In genomic region chr8:111582386-111582785, GRCm38 (mm10) we compare ENCODE assay signal across 17 mouse cellular contexts. TPM values are rescaled to one million over a fixed set of nuclear protein-coding genes. Genes with fewer than 3 reads are reported as not detected.
DNase-seq lines count a peak whose midpoint lies in the region; ATAC-seq and TF ChIP-seq lines count a peak whose summit lies in the region.
"Had no signal": no experiment of that assay in that cellular context is flagged by ENCODE, and none has a peak within 500 bp of the region (broad histone marks: within the 10 kb centered on the region; RNA-seq: fewer than 3 reads in every experiment).

No protein-coding gene starts in this region.

- H3K36me3 ChIP-seq in forebrain, postnatal 0 days (ENCODE audit: insufficient read depth) = no peaks in the 10 kb centered on the region; the same call in 1 of the 2 replicates
- H3K36me3 ChIP-seq in forebrain, embryonic 13.5 days (ENCODE audit: poor library complexity, severe bottlenecking) = peaks cover 4% of the 10 kb centered on the region; the same call in 1 of the 2 replicates
- H3K36me3 ChIP-seq in testis, adult 2 months (ENCODE audit: control insufficient read depth, insufficient read depth, low read length) = no peaks in the 10 kb centered on the region
- H3K36me3 ChIP-seq in stomach, postnatal 0 days (ENCODE audit: control insufficient read depth, insufficient read depth, low read length) = no peaks in the 10 kb centered on the region
- H3K36me3 ChIP-seq: intestine, embryonic 15.5 days; liver, embryonic 13.5 days; lung, embryonic 15.5 days had no signal

- TF ChIP-seq POLR2A in testis, adult 2 months (IDR thresholded peaks at IDR 0.05; ENCODE audit: control insufficient read depth, low read depth, low read length) = no peak
- TF ChIP-seq POLR2A in brain, embryonic 14.5 days (IDR thresholded peaks at IDR 0.05; ENCODE audit: borderline replicate concordance, extremely low read depth, insufficient read depth, insufficient read length, poor library complexity, severe bottlenecking) = no peak

- peak overlapping the region; percentile 59; the same call in 1 of the 2 replicates for H3K27ac ChIP-seq in forebrain, postnatal 0 days (ENCODE audit: low read depth, low read length)
- H3K27ac ChIP-seq in forebrain, embryonic 13.5 days = no peak overlapping the region
- H3K27ac ChIP-seq in testis, adult 2 months (ENCODE audit: control insufficient read depth, insufficient read depth, low read depth, low read length) = peak overlapping the region; percentile 29
- H3K27ac ChIP-seq in stomach, postnatal 0 days (replicated peaks) = 0 out of 2 replicates have a peak overlapping the region, but pooled peaks have one; percentile 35
- H3K27ac ChIP-seq: embryonic facial prominence, embryonic 10.5 days; hindbrain, embryonic 10.5 days; intestine, embryonic 15.5 days; kidney, embryonic 15.5 days; liver, embryonic 13.5 days; lung, embryonic 15.5 days had no signal

- WGBS in forebrain, postnatal 0 days = 40% methylated on average over 3 of the region's 3 CpGs
- WGBS in forebrain, embryonic 13.5 days = 63% methylated on average over 3 of the region's 3 CpGs
- 26% methylated on average over 3 of the region's 3 CpGs for WGBS in stomach, postnatal 0 days

- H3K9ac ChIP-seq in forebrain, postnatal 0 days = no peak overlapping the region
- no peak overlapping the region for H3K9ac ChIP-seq in forebrain, embryonic 13.5 days
- H3K9ac ChIP-seq in stomach, postnatal 0 days (ENCODE audit: low read length) = no peak overlapping the region
- H3K9ac ChIP-seq: intestine, embryonic 15.5 days; kidney, embryonic 15.5 days; liver, embryonic 13.5 days; lung, embryonic 15.5 days had no signal

- H3K4me1 ChIP-seq in forebrain, postnatal 0 days (ENCODE audit: insufficient read depth) = no peaks in the 10 kb centered on the region
- peaks cover 22% of the 10 kb centered on the region; the same call in 1 of the 2 replicates for H3K4me1 ChIP-seq in forebrain, embryonic 13.5 days
- peaks cover 2% of the 10 kb centered on the region; the same call in 1 of the 2 replicates for H3K4me1 ChIP-seq in testis, adult 2 months (ENCODE audit: control insufficient read depth, insufficient read depth, low read length)
- no peaks in the 10 kb centered on the region for H3K4me1 ChIP-seq in stomach, postnatal 0 days (replicated peaks; ENCODE audit: control insufficient read depth, insufficient read depth)
- H3K4me1 ChIP-seq: embryonic facial prominence, embryonic 10.5 days; hindbrain, embryonic 10.5 days; intestine, embryonic 15.5 days; kidney, embryonic 15.5 days; lung, embryonic 15.5 days had no signal

- H3K4me3 ChIP-seq in forebrain, postnatal 0 days (ENCODE audit: low read depth, low read length) = no peak overlapping the region
- no peak overlapping the region for H3K4me3 ChIP-seq in forebrain, embryonic 13.5 days
- peak overlapping the region; percentile 21; the same call in 1 of the 2 replicates for H3K4me3 ChIP-seq in testis, adult 2 months (ENCODE audit: control insufficient read depth, low read depth, low read length)
- no peak overlapping the region for H3K4me3 ChIP-seq in stomach, postnatal 0 days (ENCODE audit: low read depth, low read length)
- H3K4me3 ChIP-seq: embryonic facial prominence, embryonic 10.5 days; hindbrain, embryonic 10.5 days; intestine, embryonic 15.5 days; kidney, embryonic 15.5 days; liver, embryonic 13.5 days; lung, embryonic 15.5 days had no signal

- no peak for TF ChIP-seq CTCF in forebrain, postnatal 0 days (IDR thresholded peaks at IDR 0.05; ENCODE audit: low read depth)
- TF ChIP-seq CTCF in testis, adult 2 months (IDR thresholded peaks at IDR 0.05; ENCODE audit: control insufficient read depth, insufficient read depth, insufficient replicate concordance, low read depth, low read length) = no peak
- TF ChIP-seq CTCF in brain, embryonic 14.5 days (IDR thresholded peaks at IDR 0.05; ENCODE audit: borderline replicate concordance, extremely low read depth, insufficient read depth, insufficient read length) = no peak
- TF ChIP-seq CTCF in stomach, postnatal 0 days (IDR thresholded peaks at IDR 0.05; ENCODE audit: low read depth) = no peak

- no peak overlapping the region for H3K4me2 ChIP-seq in forebrain, postnatal 0 days (ENCODE audit: low read depth)
- H3K4me2 ChIP-seq in forebrain, embryonic 13.5 days = no peak overlapping the region
- no peak overlapping the region for H3K4me2 ChIP-seq in stomach, postnatal 0 days (replicated peaks; ENCODE audit: low read depth)
- H3K4me2 ChIP-seq: intestine, embryonic 15.5 days; kidney, embryonic 15.5 days; liver, embryonic 13.5 days; lung, embryonic 15.5 days had no signal

- peak; percentile 58; the same call in 1 of the 2 replicates for ATAC-seq in forebrain, postnatal 0 days
- no peak for ATAC-seq in forebrain, embryonic 13.5 days
- no peak for ATAC-seq in stomach, postnatal 0 days (ENCODE audit: low FRiP score, low TSS enrichment)
- ATAC-seq: intestine, embryonic 15.5 days; Patski had no signal

- H3K9me3 ChIP-seq in forebrain, postnatal 0 days (ENCODE audit: low read length) = no peaks in the 10 kb centered on the region
- H3K9me3 ChIP-seq in forebrain, embryonic 13.5 days (replicated peaks) = no peaks in the 10 kb centered on the region
- H3K9me3 ChIP-seq in stomach, postnatal 0 days (ENCODE audit: control insufficient read depth, low read length) = no peaks in the 10 kb centered on the region
- H3K9me3 ChIP-seq: embryonic facial prominence, embryonic 10.5 days; hindbrain, embryonic 10.5 days; intestine, embryonic 15.5 days; kidney, embryonic 15.5 days; liver, embryonic 13.5 days; lung, embryonic 15.5 days had no signal

- no peak for TF ChIP-seq EP300 in stomach, postnatal 0 days (optimal IDR thresholded peaks at IDR 0.05)

- H3K27me3 ChIP-seq in forebrain, postnatal 0 days (ENCODE audit: insufficient read depth, low read length) = no peaks in the 10 kb centered on the region
- no peaks in the 10 kb centered on the region for H3K27me3 ChIP-seq in forebrain, embryonic 13.5 days
- H3K27me3 ChIP-seq in testis, adult 2 months (ENCODE audit: control insufficient read depth, insufficient read depth, low read length) = no peaks in the 10 kb centered on the region
- no peaks in the 10 kb centered on the region for H3K27me3 ChIP-seq in stomach, postnatal 0 days (ENCODE audit: control insufficient read depth, insufficient read depth, low read length)
- H3K27me3 ChIP-seq: intestine, embryonic 15.5 days; kidney, embryonic 15.5 days; liver, embryonic 13.5 days; lung, embryonic 15.5 days; Patski had no signal

- DNase-seq in forebrain, postnatal 0 days = peak; percentile 40
- no peak for DNase-seq in testis, postnatal 14 days (ENCODE audit: low spot score)
- DNase-seq in brain, embryonic 14.5 days (ENCODE audit: low read depth) = peak; percentile 34
- DNase-seq in stomach, postnatal 0 days (ENCODE audit: low spot score) = no peak
- DNase-seq in left cerebral cortex, adult 8-10 months (ENCODE audit: low spot score in 2 of 2) = no peak
- DNase-seq: cerebellum, postnatal 25 days; heart, adult 18-20 months; liver, embryonic 13.5 days; right cerebral cortex, postnatal 25 days had no signal

RNA-seq across cellular contexts. Expression of gene Znrf1, which starts 46.5 kb away (rescaled TPM):
- total RNA-seq in forebrain, postnatal 0 days (2014; rRNA removed) = 180 and 225 TPM in 2 replicates
- polyA plus RNA-seq in forebrain, postnatal 0 days (2015; fragmentation: Nextera tagmentation; extraction: Ambion mirVana) = 101 and 113 TPM in 2 replicates
- 48.0 and 48.7 TPM in 2 replicates for polyA plus RNA-seq in forebrain, embryonic 13.5 days (2015; fragmentation: Nextera tagmentation; extraction: Ambion mirVana)
- 95.0 and 99.3 TPM in 2 replicates for polyA plus RNA-seq in testis, adult 2 months (2012; rRNA removed)
- 237 and 293 TPM in 2 replicates for polyA plus RNA-seq in brain, embryonic 14.5 days (2012; rRNA removed)
- 14.8 and 19.2 TPM in 2 replicates for polyA plus RNA-seq in stomach, postnatal 0 days (2015; fragmentation: Nextera tagmentation; extraction: Ambion mirVana)
- 100 to 1,000 TPM; 120 to 139 (median 129) TPM for total RNA-seq in left cerebral cortex, adult 8-10 months (2022)

RNA-seq across cellular contexts. Expression of gene Ldhd, which starts 47.8 kb away (rescaled TPM):
- total RNA-seq in forebrain, postnatal 0 days (2014; rRNA removed) = 0.54 and 1.8 TPM in 2 replicates
- 0.65 and 1.1 TPM in 2 replicates for polyA plus RNA-seq in forebrain, postnatal 0 days (2015; fragmentation: Nextera tagmentation; extraction: Ambion mirVana)
- 0.23 and 0.31 TPM in 2 replicates for polyA plus RNA-seq in forebrain, embryonic 13.5 days (2015; fragmentation: Nextera tagmentation; extraction: Ambion mirVana)
- polyA plus RNA-seq in testis, adult 2 months (2012; rRNA removed) = 6.5 and 18.8 TPM in 2 replicates
- 0.58 and 0.68 TPM in 2 replicates for polyA plus RNA-seq in brain, embryonic 14.5 days (2012; rRNA removed)
- 5.3 and 5.6 TPM in 2 replicates for polyA plus RNA-seq in stomach, postnatal 0 days (2015; fragmentation: Nextera tagmentation; extraction: Ambion mirVana)
- 10 to 100 TPM; 10.6 to 11.4 (median 10.8) TPM for total RNA-seq in left cerebral cortex, adult 8-10 months (2022)

Comparison
In these comparisons a context has a peak if more than half of its experiments do, and no peak if none do; other contexts are left out.
1. DNase-seq: peak in forebrain, postnatal 0 days (single experiment) and brain, embryonic 14.5 days (single experiment); none in testis, postnatal 14 days (single experiment), stomach, postnatal 0 days (single experiment) and left cerebral cortex, adult 8-10 months (0 of 2).